Mouse (Mus musculus) embryonic fibroblast, embryonic 13.5 days (primary cell): Measurements from ENCODE around the gene Lrp11.

ENCODE experiments used
- CTCF ChIP-seq: IDR thresholded peaks from 2 replicates; pipeline ENCODE4 v1.5.1; 2011; ENCODE audit warnings: mild to moderate bottlenecking, control low read depth, low read length, moderate library complexity, borderline replicate concordance; ENCODE audit not compliant: insufficient read depth
- POLR2A ChIP-seq: IDR thresholded peaks from 2 replicates; pipeline ENCODE4 v1.6.1; 2011; ENCODE audit warnings: low read depth, mild to moderate bottlenecking, control low read depth, low read length, moderate library complexity

DNA sequence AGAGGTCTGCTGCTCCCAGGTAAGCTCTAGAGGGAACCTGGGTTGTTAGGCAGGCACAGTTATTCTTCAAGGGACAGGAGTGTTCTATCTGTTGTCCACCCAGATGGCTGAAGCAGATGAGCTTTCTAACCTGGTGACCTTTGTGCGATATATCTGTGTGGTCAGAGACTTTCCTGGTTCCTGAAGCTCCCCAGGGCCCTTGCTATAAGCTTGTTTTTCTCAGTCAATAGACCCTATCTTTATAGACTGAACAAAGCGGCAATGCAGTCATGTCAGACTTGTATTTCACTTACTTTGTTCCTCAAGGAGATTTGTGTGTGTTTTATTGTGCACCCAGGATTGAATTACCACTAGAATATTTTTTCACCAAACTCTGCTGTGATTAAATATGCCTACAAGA lies 61.5 kb downstream of the Lrp11 start:
- TF ChIP-seq POLR2A (no peak), CTCF (no peak)
